Mouse (Mus musculus) forebrain, embryonic 16.5 days (tissue): ENCODE measurements around the gene Bpifa5. TPM values are rescaled to one million over a fixed set of nuclear protein-coding genes. Genes with fewer than 3 reads are reported as not detected.

Source experiments
- ATAC-seq: fragments of 200-750 bp; cut with Nextera tagmentation; 2 replicates; pipeline ENCODE4 v1.8.0; 2017; ENCODE audit warnings: mild to moderate bottlenecking, moderate library complexity
- H3K27ac ChIP-seq: fragments of 300-500 bp; sonication (generic); 2 replicates; pipeline ENCODE4 v1.5.1; 2014; ENCODE audit warnings: low read length, control low read depth
- H3K27me3 ChIP-seq: fragments of 300-500 bp; sonication (generic); replicated peaks from 2 replicates; pipeline ENCODE4 v1.6.1; 2014; ENCODE audit warnings: low read length; ENCODE audit not compliant: control insufficient read depth, insufficient read depth
- H3K36me3 ChIP-seq: fragments of 300-500 bp; sonication (generic); 2 replicates; pipeline ENCODE4 v1.6.1; 2014; ENCODE audit not compliant: control insufficient read depth, insufficient read depth
- H3K4me1 ChIP-seq: fragments of 300-500 bp; sonication (generic); replicated peaks from 2 replicates; pipeline ENCODE4 v1.6.1; 2014; ENCODE audit warnings: low read length; ENCODE audit not compliant: control insufficient read depth, insufficient read depth
- H3K4me2 ChIP-seq: fragments of 300-500 bp; sonication (generic); 2 replicates; pipeline ENCODE4 v1.6.1; 2014; ENCODE audit warnings: mild to moderate bottlenecking, low read length, control low read depth
- H3K4me3 ChIP-seq: fragments of 300-500 bp; sonication (generic); replicated peaks from 2 replicates; pipeline ENCODE4 v1.5.1; 2014; ENCODE audit warnings: mild to moderate bottlenecking, low read length, control low read depth
- H3K9ac ChIP-seq: fragments of 300-500 bp; sonication (generic); replicated peaks from 2 replicates; pipeline ENCODE4 v1.6.1; 2014; ENCODE audit warnings: low read depth, low read length, control low read depth
- H3K9me3 ChIP-seq: fragments of 300-500 bp; sonication (generic); 2 replicates; pipeline ENCODE4 v1.6.1; 2016; ENCODE audit warnings: low read length; ENCODE audit not compliant: control insufficient read depth
- WGBS: fragments of 180-500 bp; shearing (Covaris S2); extraction: QIAGEN DNeasy Blood & Tissue Kit; methylation state at CpG from one replicate; pipeline ENCODE4 v1.1.7; 2014; 5-methylcytosine and 5-hydroxymethylcytosine counted together
- polyA plus RNA-seq: library from polyadenylated mRNA; unstranded; fragments of >200 nt; fragmentation: Nextera tagmentation; extraction: Ambion mirVana; gene quantifications from 2 replicates; pipeline ENCODE4 v1.2.1, GENCODE M21; 2015

Gene Bpifa5
- not detected in 2 replicates for polyA plus RNA-seq

GRCm38 (mm10) chr2:154162307-154162706 is at the start of gene Bpifa5:
Gene Bpifa5 (plus strand): TSS chr2:154162607.
- H3K4me1 ChIP-seq: no peaks in the 10 kb centered on the region
- H3K36me3 ChIP-seq: no peaks in the 10 kb centered on the region
- no peak within 1 kb of the TSS for H3K9ac ChIP-seq
- no peaks in the 10 kb centered on the region for H3K27me3 ChIP-seq
- WGBS: 85% methylated on average over 8 of the region's 8 CpGs
- no peak within 1 kb of the TSS for H3K27ac ChIP-seq
- no peak within 1 kb of the TSS for H3K4me2 ChIP-seq
- no peak within 1 kb of the TSS for H3K4me3 ChIP-seq
- H3K9me3 ChIP-seq: peaks cover 2% of the 10 kb centered on the region; the same call in 1 of the 2 replicates
- no peak for ATAC-seq

DNA sequence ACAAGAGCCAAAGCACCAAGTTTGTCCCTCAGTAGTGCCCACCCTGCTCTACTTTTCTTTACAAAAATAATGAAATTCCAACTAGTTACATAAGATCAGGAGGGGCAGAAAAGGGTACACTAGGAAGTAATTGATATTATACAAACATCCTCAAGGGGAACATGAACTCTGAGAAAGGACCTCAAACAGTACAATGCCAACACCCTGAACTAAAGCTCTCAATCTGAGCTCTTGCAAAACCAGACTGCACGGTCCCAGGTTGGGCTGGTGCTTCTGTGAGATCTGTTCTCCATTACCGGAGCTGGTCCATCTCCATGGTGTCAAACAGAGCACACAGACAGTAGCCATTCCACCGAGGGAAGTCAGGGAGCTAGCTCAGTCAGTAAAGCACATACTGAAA is 45.0 kb upstream of the Bpifa5 start:
- H3K27me3 ChIP-seq: no peaks in the 10 kb centered on the region
- no peak overlapping the region for H3K4me3 ChIP-seq
- no peak overlapping the region for H3K27ac ChIP-seq
- H3K4me2 ChIP-seq: no peak overlapping the region
- 86% methylated on average over 3 of the region's 3 CpGs for WGBS
- H3K36me3 ChIP-seq: no peaks in the 10 kb centered on the region
- no peaks in the 10 kb centered on the region for H3K4me1 ChIP-seq
- H3K9ac ChIP-seq: no peak overlapping the region
- ATAC-seq: no peak
- H3K9me3 ChIP-seq: no peaks in the 10 kb centered on the region

- WGBS: 80% methylated on average over 2 of the region's 2 CpGs
- Histone ChIP-seq H3K9ac (no peak within 1 kb of the TSS), H3K27me3 (no peaks in the 10 kb centered on the region), H3K4me2 (no peak within 1 kb of the TSS), H3K4me1 (no peaks in the 10 kb centered on the region), H3K4me3 (no peak within 1 kb of the TSS), H3K9me3 (no peaks in the 10 kb centered on the region), H3K36me3 (no peaks in the 10 kb centered on the region), H3K27ac (no peak within 1 kb of the TSS)
- ATAC-seq: no peak
Measured at GRCm38 (mm10) chr2:154130120-154130519, 32.3 kb upstream of the Bpifa5 start, which contains the start of gene Bpifa3. Gene Bpifa3 (plus strand): TSS chr2:154130336.

DNA sequence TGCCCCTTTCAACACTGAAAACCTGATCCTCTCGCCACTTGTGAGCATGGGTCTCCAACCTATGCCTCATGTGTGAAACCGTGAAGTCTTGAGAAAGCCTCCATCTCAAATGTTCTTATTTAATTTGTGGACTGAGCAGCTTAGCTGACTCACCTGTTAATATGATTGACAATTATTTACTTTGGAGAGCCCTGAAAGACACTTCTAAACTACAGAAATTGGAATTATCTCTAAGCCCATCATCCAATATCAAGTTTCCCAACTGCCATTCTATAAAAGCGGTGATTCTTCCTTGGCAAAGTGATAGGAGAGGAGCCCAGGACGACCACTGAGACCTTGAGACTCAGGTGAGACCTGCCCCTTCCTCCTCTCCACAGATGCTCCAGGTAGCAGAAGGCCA is 19.8 kb upstream of the Bpifa5 start, which contains the start of gene Bpifa1:
Gene Bpifa1 (plus strand): TSS at position 301 of the 400 bp plus-strand sequence.
- no peak within 1 kb of the TSS for H3K4me3 ChIP-seq
- no peaks in the 10 kb centered on the region for H3K9me3 ChIP-seq
- H3K4me1 ChIP-seq: no peaks in the 10 kb centered on the region
- 82% methylated on average over 4 of the region's 4 CpGs for WGBS
- H3K27ac ChIP-seq: no peak within 1 kb of the TSS
- H3K27me3 ChIP-seq: no peaks in the 10 kb centered on the region
- no peak within 1 kb of the TSS for H3K4me2 ChIP-seq
- no peaks in the 10 kb centered on the region for H3K36me3 ChIP-seq
- no peak within 1 kb of the TSS for H3K9ac ChIP-seq
- no peak for ATAC-seq

DNA sequence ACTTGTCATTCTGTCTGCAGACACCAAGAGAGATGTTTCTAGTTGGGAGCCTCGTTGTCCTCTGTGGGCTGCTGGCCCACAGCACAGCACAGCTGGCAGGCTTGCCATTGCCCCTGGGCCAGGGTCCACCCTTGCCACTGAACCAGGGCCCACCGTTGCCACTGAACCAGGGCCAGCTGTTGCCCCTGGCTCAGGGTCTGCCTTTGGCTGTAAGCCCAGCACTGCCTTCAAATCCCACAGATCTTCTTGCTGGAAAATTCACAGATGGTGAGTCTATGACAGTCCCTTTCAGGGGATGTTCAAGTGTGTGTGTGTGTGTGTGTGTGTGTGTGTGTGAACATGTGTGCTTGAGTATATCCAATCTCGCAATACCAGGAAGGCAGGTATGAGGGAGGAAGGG is 18.7 kb upstream of the Bpifa5 start:
- WGBS: 56% methylated on average over 3 of the region's 3 CpGs

DNA sequence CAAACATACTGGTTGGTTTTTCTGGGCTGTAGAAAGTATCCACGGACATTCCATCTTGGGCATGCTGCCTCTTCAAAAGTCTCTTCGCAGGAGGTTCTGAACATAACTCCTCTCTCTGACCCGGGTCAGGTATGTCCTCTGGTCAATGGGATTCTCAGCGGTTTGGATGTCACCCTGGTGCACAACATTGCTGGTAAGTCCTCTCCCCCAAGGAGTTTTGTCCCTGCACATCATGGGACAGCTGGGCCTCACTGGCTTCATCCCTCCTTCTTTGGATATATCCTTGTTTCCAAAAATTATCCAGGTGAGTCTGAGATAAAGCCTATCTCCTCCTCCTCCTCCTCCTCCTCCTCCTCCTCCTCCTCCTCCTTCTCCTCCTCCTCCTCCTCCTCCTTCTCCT is 14.9 kb upstream of the Bpifa5 start:
- H3K9ac ChIP-seq: no peak overlapping the region
- no peak overlapping the region for H3K4me3 ChIP-seq
- no peak for ATAC-seq
- H3K27me3 ChIP-seq: no peaks in the 10 kb centered on the region
- no peaks in the 10 kb centered on the region for H3K36me3 ChIP-seq
- H3K4me1 ChIP-seq: no peaks in the 10 kb centered on the region
- H3K4me2 ChIP-seq: no peak overlapping the region
- no peaks in the 10 kb centered on the region for H3K9me3 ChIP-seq
- no peak overlapping the region for H3K27ac ChIP-seq
- 82% methylated on average over 4 of the region's 4 CpGs for WGBS

More for the DNA sequence above, 18.7 kb upstream of the Bpifa5 start:
- Histone ChIP-seq H3K27me3 (no peaks in the 10 kb centered on the region), H3K36me3 (no peaks in the 10 kb centered on the region), H3K9me3 (no peaks in the 10 kb centered on the region), H3K9ac (no peak overlapping the region), H3K27ac (no peak overlapping the region), H3K4me3 (no peak overlapping the region), H3K4me1 (no peaks in the 10 kb centered on the region), H3K4me2 (no peak overlapping the region)
- ATAC-seq: no peak

DNA sequence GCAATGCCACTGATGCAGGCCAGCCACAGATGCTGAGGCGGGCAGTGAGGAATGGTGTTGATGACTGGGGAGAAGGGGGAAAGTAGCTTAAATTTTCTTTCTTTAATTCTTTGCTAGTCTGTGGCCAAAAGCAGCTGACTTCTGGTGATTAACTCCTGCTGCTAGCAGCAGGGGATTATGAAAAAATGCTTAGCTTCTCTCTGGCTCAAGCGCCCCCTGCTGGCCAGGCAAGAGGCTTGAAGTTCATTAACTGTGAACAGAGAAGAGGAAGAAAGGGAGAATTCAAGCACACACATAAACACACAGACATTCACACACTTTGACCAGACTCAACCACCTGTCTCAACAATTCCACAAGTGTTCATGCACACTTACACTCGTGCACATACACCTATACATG is 4.0 kb upstream of the Bpifa5 start:
- peaks cover 2% of the 10 kb centered on the region; the same call in 1 of the 2 replicates for H3K9me3 ChIP-seq
- no peak for ATAC-seq
- H3K36me3 ChIP-seq: no peaks in the 10 kb centered on the region
- H3K4me3 ChIP-seq: no peak overlapping the region
- H3K27ac ChIP-seq: no peak overlapping the region
- H3K4me1 ChIP-seq: no peaks in the 10 kb centered on the region
- 32% methylated on average over 3 of the region's 3 CpGs for WGBS
- H3K9ac ChIP-seq: no peak overlapping the region
- no peak overlapping the region for H3K4me2 ChIP-seq
- H3K27me3 ChIP-seq: no peaks in the 10 kb centered on the region

GRCm38 (mm10) chr2:154163306-154163705 is 899 bp downstream of the Bpifa5 start:
- Histone ChIP-seq H3K4me1 (no peaks in the 10 kb centered on the region), H3K4me3 (no peak overlapping the region), H3K9ac (no peak overlapping the region), H3K4me2 (no peak overlapping the region), H3K27me3 (no peaks in the 10 kb centered on the region), H3K36me3 (no peaks in the 10 kb centered on the region), H3K9me3 (peaks cover 2% of the 10 kb centered on the region; the same call in 1 of the 2 replicates), H3K27ac (no peak overlapping the region)
- WGBS: 88% methylated on average over 5 of the region's 5 CpGs
- ATAC-seq: no peak

- Histone ChIP-seq H3K36me3 (no peaks in the 10 kb centered on the region), H3K4me2 (no peak overlapping the region), H3K27ac (no peak overlapping the region), H3K27me3 (no peaks in the 10 kb centered on the region), H3K9ac (no peak overlapping the region), H3K4me1 (no peaks in the 10 kb centered on the region), H3K9me3 (no peaks in the 10 kb centered on the region), H3K4me3 (no peak overlapping the region)
- ATAC-seq: no peak
- WGBS: 81% methylated on average over 3 of the region's 3 CpGs
Measured at GRCm38 (mm10) chr2:154169172-154169571, 6.8 kb downstream of the Bpifa5 start.

DNA sequence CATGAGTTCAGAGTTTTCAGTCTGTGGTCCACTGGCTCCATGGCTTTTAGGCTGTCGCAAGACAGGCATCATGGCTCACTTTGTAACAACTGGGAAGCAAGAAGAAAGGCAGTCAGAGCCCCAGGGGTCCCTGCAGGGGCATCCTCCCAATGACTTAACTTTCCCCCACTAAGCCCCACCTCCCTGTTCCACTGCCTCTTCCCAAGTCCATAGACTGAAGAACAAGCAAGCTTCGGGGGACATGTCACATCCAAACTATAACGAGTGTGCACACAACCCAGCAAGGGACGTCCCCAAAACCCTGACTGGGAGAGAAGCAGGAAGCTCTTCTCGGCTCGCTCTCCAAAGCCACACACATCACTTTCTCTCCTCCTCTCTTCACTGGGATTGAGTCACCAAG is 9.2 kb downstream of the Bpifa5 start:
- Histone ChIP-seq H3K36me3 (no peaks in the 10 kb centered on the region), H3K4me1 (no peaks in the 10 kb centered on the region), H3K9me3 (no peaks in the 10 kb centered on the region), H3K9ac (no peak overlapping the region), H3K4me2 (no peak overlapping the region), H3K27me3 (no peaks in the 10 kb centered on the region), H3K27ac (no peak overlapping the region), H3K4me3 (no peak overlapping the region)
- ATAC-seq: no peak
- 77% methylated on average over 6 of the region's 6 CpGs for WGBS
